Mouse (Mus musculus): Measurements from ENCODE around the gene Wnt5b.

DNA sequence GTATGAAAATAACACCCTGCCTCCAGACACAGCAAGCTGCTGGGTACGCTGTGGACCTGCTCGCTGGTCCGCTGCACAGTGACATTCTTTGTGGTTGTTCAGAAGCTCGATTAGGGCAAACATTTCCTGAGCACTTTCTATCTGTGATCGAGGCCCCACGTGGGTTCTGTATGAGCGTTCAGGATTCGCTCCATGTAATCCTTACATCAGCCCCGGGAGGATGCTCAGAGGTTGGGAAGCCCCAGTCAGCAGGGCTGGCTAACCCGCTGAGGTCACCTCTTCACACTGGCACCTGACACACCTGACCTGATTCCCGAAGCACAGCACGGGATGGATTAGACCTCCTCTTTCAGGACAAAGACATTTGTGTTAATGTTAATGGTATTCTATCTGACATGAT lies 8.3 kb downstream of the Wnt5b start:
- TF ChIP-seq TAL1 (IDR thresholded peaks at IDR 0.05; ENCODE audit: low read length) (no peak), GATA1 (IDR thresholded peaks at IDR 0.05; ENCODE audit: low read length) (no peak)
